Mouse (Mus musculus) liver, postnatal 0 days (tissue): ENCODE results near the gene Wnt9a.

Source experiments
- CTCF ChIP-seq: sonication (generic); IDR thresholded peaks from 2 replicates; pipeline ENCODE4 v1.5.1; 2016; ENCODE audit warnings: antibody characterized with exemption, low read depth
- EP300 ChIP-seq: IDR thresholded peaks from 2 replicates; pipeline ENCODE4 v1.6.1; 2016; ENCODE audit warnings: antibody characterized with exemption, low read depth, mild to moderate bottlenecking

DNA sequence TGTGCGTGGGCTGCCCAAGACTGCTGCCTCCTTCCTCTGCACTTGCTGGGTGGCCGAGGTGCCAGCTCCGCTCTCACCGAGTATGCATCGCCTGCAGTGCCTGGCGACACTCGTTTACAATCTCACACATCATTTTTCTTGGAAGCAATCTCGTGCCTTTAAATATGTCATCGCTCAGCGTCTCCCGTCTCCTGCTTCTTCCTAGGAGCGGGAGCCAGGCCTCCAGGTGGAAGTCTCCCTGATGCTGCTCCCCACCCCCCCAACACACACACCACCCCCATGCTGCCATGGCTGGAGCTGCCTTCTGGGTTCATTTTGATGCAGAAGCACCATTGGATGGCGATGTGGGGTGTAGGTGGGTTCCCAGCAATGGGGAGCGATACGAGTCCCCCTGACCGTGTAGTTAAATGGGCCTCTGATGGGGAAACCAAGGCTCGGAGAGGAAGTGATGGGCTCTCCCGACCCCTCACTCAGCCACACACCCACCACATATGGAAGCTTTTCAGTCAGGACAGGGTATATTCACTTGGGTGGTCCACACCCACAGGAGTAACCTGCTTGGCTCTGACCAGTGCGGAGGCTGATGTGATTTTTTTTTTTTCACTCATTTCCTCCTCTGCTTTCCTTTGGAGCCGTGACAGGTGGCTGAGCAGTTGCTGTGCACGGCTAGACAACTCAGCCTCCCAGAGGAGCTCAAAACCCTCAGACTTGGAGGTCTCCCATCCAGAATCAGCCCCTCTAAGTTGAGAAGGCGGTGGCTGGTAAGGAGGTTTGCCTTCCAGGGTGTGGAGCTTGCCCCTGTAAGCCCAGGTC, 1.5 kb upstream of the Wnt9a start:
- TF ChIP-seq CTCF (no peak), EP300 (no peak)
